Mouse (Mus musculus): ENCODE measurements around the gene Nfkbid. TPM values are rescaled to one million over a fixed set of nuclear protein-coding genes. Genes with fewer than 3 reads are reported as not detected.

Nfkbid gene
- 10 to 100 TPM; 39.2 to 44.4 TPM for polyA plus RNA-seq (2017; shearing (Covaris generic))

DNA sequence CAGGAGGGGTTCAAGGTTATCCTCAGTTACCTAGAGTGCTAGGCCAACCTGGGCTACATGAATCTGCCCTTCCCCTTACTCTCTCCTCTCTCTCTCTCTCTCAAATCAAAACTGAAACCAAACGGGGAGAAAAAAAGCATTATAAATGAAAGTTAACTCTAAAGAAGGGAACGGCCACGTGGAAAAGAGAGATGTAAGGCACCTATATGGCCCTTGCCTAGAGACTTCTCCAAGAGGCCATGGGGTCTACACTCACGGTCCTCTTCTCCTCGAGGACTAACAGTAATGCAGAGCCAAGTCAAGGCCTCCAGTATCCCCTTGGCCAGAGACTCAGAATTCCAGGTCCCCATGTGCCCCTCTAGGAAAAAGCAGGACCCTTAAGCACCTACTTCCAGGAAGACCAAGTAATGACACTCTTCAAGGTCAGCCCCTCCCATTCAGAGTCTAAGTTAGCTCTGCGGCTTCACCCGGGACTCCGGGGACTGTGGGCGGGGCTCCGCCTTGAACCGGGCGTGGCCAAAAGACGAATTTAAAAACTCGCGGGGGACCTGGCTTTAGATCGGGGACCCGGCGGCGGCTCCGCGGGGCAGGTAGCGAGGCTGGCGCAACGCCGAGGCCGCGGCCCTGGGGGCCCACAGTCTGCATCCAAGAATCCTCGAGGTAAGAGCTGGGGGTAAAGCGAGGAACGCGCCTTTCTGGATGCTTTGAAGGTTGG lies at the start of gene Nfkbid:
Nfkbid (plus strand) TSS at position 558 of the 715 bp plus-strand sequence.
- ATAC-seq = peak; percentile 50

GRCm38 (mm10) chr7:30373501-30373962 lies 48.0 kb upstream of the Nfkbid start:
- ATAC-seq = peak; percentile 100

DNA sequence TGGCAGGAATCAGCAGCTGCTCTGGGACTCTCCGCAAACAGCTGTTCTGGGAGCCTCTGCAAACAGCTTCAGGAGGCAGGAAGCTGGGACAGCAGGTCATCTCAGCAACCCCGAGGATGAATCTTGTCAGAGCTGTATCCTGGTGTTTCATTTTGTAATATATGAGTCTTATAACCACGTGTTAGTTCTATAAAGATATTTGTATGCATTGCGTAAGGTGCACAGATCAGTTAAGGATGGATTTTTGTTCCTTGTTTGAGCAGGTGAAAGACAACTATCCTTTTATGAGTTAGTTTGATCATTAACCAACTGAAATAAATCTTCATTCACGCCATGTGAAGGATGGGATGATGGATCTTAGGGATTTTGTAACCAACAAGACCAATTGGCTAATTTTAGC lies 41.5 kb upstream of the Nfkbid start:
- no peak for ATAC-seq

DNA sequence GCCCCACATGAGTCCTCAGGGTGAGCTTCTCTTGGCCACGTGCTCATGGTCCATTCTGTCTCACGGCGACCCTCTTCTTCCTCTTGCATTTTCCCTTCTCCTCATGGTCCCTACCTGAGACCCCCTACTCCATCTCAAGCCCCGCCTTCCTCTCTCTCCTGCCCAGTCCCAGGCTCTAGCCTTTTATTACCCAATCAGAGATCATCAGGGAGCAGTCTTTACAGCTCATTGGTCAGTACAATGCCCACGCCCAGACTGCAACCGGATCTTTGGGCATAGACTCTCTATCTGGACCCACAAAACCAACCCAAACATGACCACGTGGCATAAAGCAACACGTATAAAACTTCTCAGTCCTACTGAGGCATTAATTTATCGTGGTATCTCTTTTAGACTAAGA lies 37.4 kb upstream of the Nfkbid start:
- no peak for ATAC-seq

GRCm38 (mm10) chr7:30392746-30393520 lies 28.6 kb upstream of the Nfkbid start:
- peak; percentile 7 for ATAC-seq

GRCm38 (mm10) chr7:30393631-30394030 lies 27.9 kb upstream of the Nfkbid start:
- ATAC-seq = peak; percentile 7

DNA sequence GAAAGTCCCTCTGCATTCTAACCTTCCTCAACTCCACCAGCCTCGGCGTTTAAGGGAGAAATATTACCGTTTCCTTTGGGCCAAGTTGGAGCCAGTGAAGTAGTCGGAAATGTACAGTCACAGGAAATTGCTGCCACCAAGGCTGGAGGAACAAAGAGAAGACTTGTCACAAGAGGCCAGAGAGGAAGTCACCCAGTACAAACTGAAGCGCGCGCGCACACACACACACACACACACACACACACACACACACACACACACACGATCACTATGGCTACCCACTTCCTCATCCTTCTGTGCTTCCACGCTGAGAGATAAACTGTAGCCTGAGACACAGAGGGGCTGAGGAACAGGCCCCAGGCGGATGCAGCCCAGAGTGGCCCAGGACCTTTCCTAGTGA lies 27.2 kb upstream of the Nfkbid start:
- peak; percentile 95 for ATAC-seq

GRCm38 (mm10) chr7:30394871-30395270 lies 26.7 kb upstream of the Nfkbid start:
- no peak for ATAC-seq

DNA sequence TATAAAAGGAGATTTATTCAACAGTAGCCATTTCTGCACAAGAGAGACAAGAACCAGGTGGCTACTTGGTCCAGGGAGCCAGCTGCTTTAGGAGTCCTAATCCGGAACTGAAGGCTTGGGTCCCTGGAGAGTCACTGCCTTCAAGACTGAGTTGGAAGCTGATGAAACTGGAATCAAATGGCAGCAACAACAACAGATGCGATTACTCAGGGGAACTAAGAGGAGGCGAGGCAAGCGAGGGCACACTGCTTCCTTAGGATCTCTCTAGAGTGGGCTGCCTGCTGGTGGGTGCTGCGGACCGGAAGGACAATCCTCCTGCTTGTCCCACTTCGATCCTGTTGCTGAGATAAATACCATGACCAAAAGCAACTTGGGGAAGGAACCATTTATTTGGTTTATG lies 21.9 kb upstream of the Nfkbid start:
- no peak for ATAC-seq

- peak; percentile 69 for ATAC-seq
Measured at GRCm38 (mm10) chr7:30402343-30402742, 19.2 kb upstream of the Nfkbid start.

DNA sequence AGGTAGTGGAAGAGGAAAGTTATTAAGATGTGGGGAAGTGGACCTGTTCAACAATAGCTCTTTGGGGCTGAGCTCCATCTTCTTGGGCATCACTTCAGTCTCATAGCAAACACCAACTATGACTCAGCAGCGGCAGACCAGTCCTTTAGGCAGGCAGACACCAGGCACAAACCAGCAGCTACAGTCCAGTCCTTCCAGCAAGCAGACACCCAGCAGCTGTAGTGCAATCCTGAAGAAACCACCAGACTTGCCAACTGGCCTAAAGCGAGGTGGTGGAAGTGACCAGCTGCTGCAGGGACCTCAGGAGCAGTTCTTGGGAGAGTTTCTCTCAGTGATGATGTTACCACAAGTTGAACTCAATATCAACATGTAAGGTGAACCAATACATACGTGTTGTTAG lies 12.9 kb upstream of the Nfkbid start:
- ATAC-seq = no peak

- no peak for ATAC-seq
Measured at GRCm38 (mm10) chr7:30409789-30410188, 11.7 kb upstream of the Nfkbid start.

DNA sequence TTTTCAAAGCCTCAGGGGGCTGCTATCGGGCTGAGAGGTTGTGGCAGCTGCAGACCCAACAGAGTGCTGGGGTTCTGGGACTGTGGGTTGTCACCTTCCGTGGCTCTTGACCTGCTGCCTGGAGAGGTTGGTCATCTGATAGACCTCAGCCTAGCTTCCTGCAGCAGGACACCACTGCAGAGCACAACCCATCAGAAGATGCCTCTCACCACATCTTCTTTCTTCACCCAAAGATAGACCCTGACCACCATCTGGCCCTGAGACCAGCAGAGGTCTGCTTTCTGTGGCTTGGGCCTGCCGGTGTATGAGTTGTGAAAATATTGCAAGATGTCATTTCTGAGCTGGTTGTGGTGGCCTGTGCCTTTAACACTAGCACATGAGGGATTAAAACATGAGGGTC lies 10.5 kb upstream of the Nfkbid start:
- no peak for ATAC-seq

DNA sequence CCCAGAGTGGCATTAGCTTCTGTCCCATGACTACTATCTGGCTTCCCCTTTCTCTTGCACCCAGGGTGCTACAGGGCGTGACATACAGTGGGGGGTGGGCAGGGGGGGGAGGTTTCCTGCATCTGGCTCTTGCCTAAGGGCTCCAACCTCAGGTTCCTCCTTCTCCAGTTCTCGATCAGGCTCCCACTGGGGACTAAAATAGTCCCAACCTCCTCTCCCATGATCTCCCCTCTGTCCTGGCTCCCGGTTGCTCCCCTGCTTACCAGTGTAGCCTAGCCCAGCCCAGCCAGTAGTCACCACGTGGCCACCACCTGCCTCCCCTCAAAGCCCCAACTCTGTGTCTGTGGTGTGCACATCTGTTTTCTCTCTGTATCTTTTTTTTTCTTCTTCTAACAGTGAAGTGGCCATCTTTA lies 8.8 kb upstream of the Nfkbid start:
- ATAC-seq = no peak

GRCm38 (mm10) chr7:30413596-30413995 lies 7.9 kb upstream of the Nfkbid start, which contains the start of gene Tyrobp:
Gene Tyrobp (plus strand): TSS chr7:30413760.
- ATAC-seq = no peak

DNA sequence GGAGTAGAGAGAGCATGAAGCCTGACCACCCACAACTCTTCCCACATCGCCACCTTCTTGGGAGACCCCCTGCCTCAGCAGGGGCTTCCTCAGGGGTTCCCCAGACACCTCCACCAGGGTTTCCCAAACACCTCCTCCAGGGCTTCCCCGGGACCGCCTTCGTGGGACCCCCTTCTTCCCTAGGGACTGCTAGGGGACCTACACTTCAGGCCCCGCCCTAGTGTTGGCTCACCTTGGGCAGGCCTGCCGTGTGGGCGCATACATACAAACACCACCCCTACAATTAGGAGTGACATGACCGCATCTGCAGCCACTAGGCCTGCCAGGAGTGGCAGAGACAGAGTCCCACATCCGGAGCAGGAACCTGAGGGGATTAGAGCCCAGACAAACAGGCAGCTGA lies 3.7 kb upstream of the Nfkbid start:
- ATAC-seq = peak; percentile 13

- ATAC-seq = peak; percentile 44
Measured at GRCm38 (mm10) chr7:30419561-30420499, 1.7 kb upstream of the Nfkbid start, which contains the start of gene Hcst. Gene Hcst (minus strand): TSS chr7:30419854.

DNA sequence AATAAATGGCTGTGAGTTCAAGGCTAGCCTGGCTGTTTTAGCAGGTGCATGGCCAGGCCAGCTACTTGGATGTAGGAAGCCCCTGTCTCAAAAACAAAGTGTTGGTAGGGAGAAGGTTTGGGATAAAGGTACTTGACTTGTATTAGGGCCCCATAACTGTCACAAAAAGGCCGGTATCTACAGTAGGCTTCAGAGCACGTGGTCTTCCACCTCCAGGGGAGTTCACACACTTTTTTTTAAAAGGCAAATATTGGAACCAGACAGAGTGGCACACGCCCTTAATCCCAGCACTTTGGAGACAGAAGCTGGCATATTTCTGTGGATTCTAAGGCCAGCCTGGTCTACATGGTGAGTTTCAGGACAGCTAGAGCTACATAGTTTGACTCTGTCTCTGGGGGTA lies 859 bp upstream of the Nfkbid start:
- no peak for ATAC-seq

DNA sequence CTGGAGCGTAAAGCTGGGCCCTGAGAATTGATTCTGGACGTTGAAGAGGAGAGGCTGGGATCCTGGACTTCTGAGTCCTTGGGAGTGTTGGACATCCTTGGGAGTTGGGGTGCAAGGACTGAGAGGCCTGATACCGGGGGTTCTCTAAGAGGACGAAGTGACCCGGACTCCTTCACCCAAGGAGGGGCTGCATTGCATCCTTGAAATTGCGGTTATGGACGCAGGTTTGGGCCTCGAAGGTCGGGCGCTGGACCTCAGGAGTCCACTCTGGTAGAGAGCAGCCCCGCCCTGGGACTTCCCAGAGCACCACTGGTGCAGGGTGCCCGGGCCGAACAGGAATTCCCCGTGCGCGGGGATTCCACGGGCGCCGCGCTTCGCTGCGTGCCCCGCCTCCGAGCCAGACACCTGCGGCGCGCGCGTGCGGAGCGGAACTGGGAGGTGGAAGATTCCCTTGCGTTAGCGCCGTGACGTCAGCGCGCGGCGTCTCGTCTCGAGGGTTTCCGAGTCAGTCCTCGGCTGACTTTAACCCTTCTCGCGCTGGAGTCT lies 431 bp downstream of the Nfkbid start:
- ATAC-seq = peak; percentile 71

DNA sequence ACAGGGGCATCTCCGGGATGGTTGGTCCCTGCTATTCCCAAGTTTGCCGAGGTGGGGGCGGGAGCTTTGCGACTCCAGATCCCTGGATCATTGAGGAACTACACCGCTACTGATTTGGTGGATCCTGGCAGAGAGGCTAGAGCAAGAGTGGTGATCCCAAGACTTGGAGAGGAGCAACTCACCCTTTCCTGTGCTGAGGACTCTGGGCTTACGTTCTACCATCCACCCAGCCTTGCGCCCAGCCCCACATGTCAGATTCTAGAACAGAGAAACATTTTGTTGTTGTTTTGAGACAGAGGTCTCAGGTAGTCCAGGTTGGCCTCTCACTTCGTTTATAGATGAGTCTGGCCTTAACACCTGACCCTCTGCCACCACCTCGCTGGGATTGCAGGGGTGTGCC lies 1.0 kb downstream of the Nfkbid start:
- peak; percentile 9 for ATAC-seq

- peak; percentile 20 for ATAC-seq
Measured at GRCm38 (mm10) chr7:30423071-30423641, 1.6 kb downstream of the Nfkbid start.

DNA sequence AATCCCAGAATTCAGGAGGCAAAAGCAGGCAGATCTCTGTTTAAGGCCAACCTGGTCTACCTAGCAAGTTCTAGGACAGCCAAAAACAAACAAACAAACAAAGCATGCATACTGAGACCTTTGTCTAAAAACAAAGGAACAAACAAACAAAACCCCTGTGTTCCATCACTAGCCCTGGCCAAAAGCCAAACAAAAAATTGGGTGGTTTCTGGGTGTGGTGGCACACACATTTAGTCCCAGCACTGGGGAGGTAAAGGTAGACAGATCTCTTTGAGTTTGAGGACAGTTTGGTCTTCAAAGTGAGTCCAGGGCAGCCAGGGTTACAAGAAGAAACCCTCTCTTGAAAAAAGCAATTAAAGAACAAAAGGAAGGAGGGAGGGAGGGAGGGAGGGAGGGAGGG lies 7.8 kb downstream of the Nfkbid start:
- no peak for ATAC-seq

All from CD4-positive, CD25-positive, alpha-beta regulatory T cell, adult 4 months (primary cell).